Mouse (Mus musculus) limb, embryonic 12.5 days (tissue): ENCODE measurements around the gene Dusp6. TPM values are rescaled to one million over a fixed set of nuclear protein-coding genes. Genes with fewer than 3 reads are reported as not detected.

Source experiments
- polyA plus RNA-seq: library from polyadenylated mRNA; unstranded; fragments of >200 nt; fragmentation: Nextera tagmentation; extraction: Ambion mirVana; gene quantifications from 2 replicates; pipeline ENCODE4 v1.2.1, GENCODE M21; 2016

The Dusp6 gene
- polyA plus RNA-seq, 1 experiment from 2014 or later = 117 TPM

Other genes with a start within 250 kb of the Dusp6 start
- gene Poc1b, start 156.2 kb upstream of the Dusp6 start, polyA plus RNA-seq = 22.7 and 26.8 TPM in 2 replicates
- gene Galnt4, start 155.1 kb upstream of the Dusp6 start, polyA plus RNA-seq = 7.7 and 8.4 TPM in 2 replicates
- gene Phxr2, start 136.9 kb upstream of the Dusp6 start, polyA plus RNA-seq = 0.18 TPM in 1 of 2 replicates, not detected in the other